Mouse (Mus musculus) forebrain, embryonic 14.5 days (tissue): ENCODE measurements around the gene Gm5127. TPM values are rescaled to one million over a fixed set of nuclear protein-coding genes. Genes with fewer than 3 reads are reported as not detected.

ENCODE experiments used
- ATAC-seq: fragments of 200-750 bp; cut with Nextera tagmentation; 2 replicates; pipeline ENCODE4 v1.8.0; 2017; ENCODE audit warnings: mild to moderate bottlenecking, moderate library complexity
- DNase-seq: peaks from one replicate; pipeline ENCODE4 v3.0.0-alpha.2; 2015; ENCODE audit warnings: low spot score
- H3K27ac ChIP-seq: fragments of 300-500 bp; sonication (generic); 2 replicates; pipeline ENCODE4 v1.5.1; 2014; ENCODE audit warnings: low read depth, mild to moderate bottlenecking, control low read depth, low read length, moderate library complexity
- H3K27me3 ChIP-seq: fragments of 300-500 bp; sonication (generic); replicated peaks from 2 replicates; pipeline ENCODE4 v1.6.1; 2014; ENCODE audit warnings: low read length, control low read depth, mixed read lengths; ENCODE audit not compliant: control insufficient read depth, insufficient read depth
- H3K36me3 ChIP-seq: fragments of 300-500 bp; sonication (generic); 2 replicates; pipeline ENCODE4 v1.6.1; 2014; ENCODE audit warnings: low read length, control low read depth; ENCODE audit not compliant: control insufficient read depth, insufficient read depth
- H3K4me1 ChIP-seq: fragments of 300-500 bp; sonication (generic); 2 replicates; pipeline ENCODE4 v1.6.1; 2014; ENCODE audit warnings: antibody characterized with exemption, low read length, control low read depth; ENCODE audit not compliant: control insufficient read depth, insufficient read depth
- H3K4me2 ChIP-seq: fragments of 300-500 bp; sonication (generic); 2 replicates; pipeline ENCODE4 v1.6.1; 2014; ENCODE audit warnings: mild to moderate bottlenecking, control low read depth, low read length
- H3K4me3 ChIP-seq: fragments of 300-500 bp; sonication (generic); 2 replicates; pipeline ENCODE4 v1.5.1; 2014; ENCODE audit warnings: low read depth, low read length, control low read depth
- H3K9ac ChIP-seq: fragments of 300-500 bp; sonication (generic); 2 replicates; pipeline ENCODE4 v1.6.1; 2014; ENCODE audit warnings: mild to moderate bottlenecking, low read length, control low read depth, moderate library complexity
- H3K9me3 ChIP-seq: fragments of 300-500 bp; sonication (generic); replicated peaks from 2 replicates; pipeline ENCODE4 v1.6.1; 2016; ENCODE audit warnings: low read length, control low read depth, mixed read lengths; ENCODE audit not compliant: control insufficient read depth
- WGBS: fragments of 180-500 bp; shearing (Covaris S2); extraction: QIAGEN DNeasy Blood & Tissue Kit; methylation state at CpG from one replicate; pipeline ENCODE4 v1.1.7; 2014; 5-methylcytosine and 5-hydroxymethylcytosine counted together
- polyA plus RNA-seq: library from polyadenylated mRNA; unstranded; fragments of >200 nt; fragmentation: Nextera tagmentation; extraction: Ambion mirVana; gene quantifications from 2 replicates; pipeline ENCODE4 v1.2.1, GENCODE M21; 2014

Gm5127 gene
- polyA plus RNA-seq = 0.15 TPM in 1 of 2 replicates, not detected in the other

- no peak within 1 kb of the TSS for H3K4me2 ChIP-seq
- H3K27me3 ChIP-seq = no peaks in the 10 kb centered on the region
- DNase-seq = no peak
- no peak for ATAC-seq
- WGBS = 71% methylated on average over 3 of the region's 3 CpGs
- H3K4me3 ChIP-seq = no peak within 1 kb of the TSS
- no peak within 1 kb of the TSS for H3K9ac ChIP-seq
- no peaks in the 10 kb centered on the region for H3K36me3 ChIP-seq
- H3K27ac ChIP-seq = no peak within 1 kb of the TSS
- H3K9me3 ChIP-seq = no peaks in the 10 kb centered on the region
- no peaks in the 10 kb centered on the region for H3K4me1 ChIP-seq
These were observed at the start of gene Gm5127 for GRCm38 (mm10) chrX:106582886-106583285. Gene Gm5127 (plus strand): TSS chrX:106583186.

GRCm38 (mm10) chrX:106536359-106536758 lies 46.6 kb upstream of the Gm5127 start:
- 38% methylated on average over 3 of the region's 3 CpGs for WGBS
- no peaks in the 10 kb centered on the region for H3K9me3 ChIP-seq
- no peak overlapping the region for H3K27ac ChIP-seq

GRCm38 (mm10) chrX:106555457-106555856 lies 27.5 kb upstream of the Gm5127 start:
- H3K9ac ChIP-seq = no peak overlapping the region
- no peaks in the 10 kb centered on the region for H3K36me3 ChIP-seq
- no peak overlapping the region for H3K4me3 ChIP-seq
- 77% methylated on average over 2 of the region's 2 CpGs for WGBS
- H3K4me1 ChIP-seq = no peaks in the 10 kb centered on the region
- no peaks in the 10 kb centered on the region for H3K27me3 ChIP-seq
- no peak overlapping the region for H3K27ac ChIP-seq
- no peak overlapping the region for H3K4me2 ChIP-seq
- ATAC-seq (no peak), DNase-seq (no peak)
- H3K9me3 ChIP-seq = no peaks in the 10 kb centered on the region

More at GRCm38 (mm10) chrX:106536359-106536758, 46.6 kb upstream of the Gm5127 start:
- Histone ChIP-seq H3K36me3 (no peaks in the 10 kb centered on the region), H3K4me2 (no peak overlapping the region), H3K4me3 (no peak overlapping the region), H3K27me3 (no peaks in the 10 kb centered on the region), H3K4me1 (no peaks in the 10 kb centered on the region), H3K9ac (no peak overlapping the region)
- DNase-seq (no peak), ATAC-seq (no peak)

- no peaks in the 10 kb centered on the region for H3K27me3 ChIP-seq
- H3K4me3 ChIP-seq = no peak overlapping the region
- H3K36me3 ChIP-seq = no peaks in the 10 kb centered on the region
- no peak overlapping the region for H3K9ac ChIP-seq
- no peaks in the 10 kb centered on the region for H3K9me3 ChIP-seq
- no peaks in the 10 kb centered on the region for H3K4me1 ChIP-seq
- ATAC-seq = no peak
- no peak for DNase-seq
- H3K27ac ChIP-seq = no peak overlapping the region
- WGBS = 32% methylated on average over 3 of the region's 3 CpGs
- H3K4me2 ChIP-seq = no peak overlapping the region
These were observed 4.0 kb upstream of the Gm5127 start for GRCm38 (mm10) chrX:106578966-106579365.

GRCm38 (mm10) chrX:106580410-106580809 lies 2.6 kb upstream of the Gm5127 start:
- Histone ChIP-seq H3K4me1 (no peaks in the 10 kb centered on the region), H3K4me3 (no peak overlapping the region)
- ATAC-seq = no peak

GRCm38 (mm10) chrX:106582197-106582596 lies 789 bp upstream of the Gm5127 start:
- DNase-seq (no peak), ATAC-seq (no peak)
- H3K9ac ChIP-seq = no peak overlapping the region
- no peaks in the 10 kb centered on the region for H3K4me1 ChIP-seq
- WGBS = 47% methylated on average over 2 of the region's 2 CpGs
- no peaks in the 10 kb centered on the region for H3K27me3 ChIP-seq
- H3K36me3 ChIP-seq = no peaks in the 10 kb centered on the region
- H3K4me2 ChIP-seq = no peak overlapping the region
- no peaks in the 10 kb centered on the region for H3K9me3 ChIP-seq
- H3K27ac ChIP-seq = no peak overlapping the region
- H3K4me3 ChIP-seq = no peak overlapping the region

More at GRCm38 (mm10) chrX:106580410-106580809, 2.6 kb upstream of the Gm5127 start:
- Histone ChIP-seq H3K9ac (no peak overlapping the region), H3K36me3 (no peaks in the 10 kb centered on the region), H3K9me3 (no peaks in the 10 kb centered on the region), H3K27me3 (no peaks in the 10 kb centered on the region), H3K27ac (no peak overlapping the region), H3K4me2 (no peak overlapping the region)
- no peak for DNase-seq

- H3K4me2 ChIP-seq = no peak overlapping the region
- no peaks in the 10 kb centered on the region for H3K27me3 ChIP-seq
- no peak for DNase-seq
- H3K9me3 ChIP-seq = no peaks in the 10 kb centered on the region
- no peak for ATAC-seq
- H3K9ac ChIP-seq = no peak overlapping the region
- H3K27ac ChIP-seq = no peak overlapping the region
- no peak overlapping the region for H3K4me3 ChIP-seq
- H3K36me3 ChIP-seq = no peaks in the 10 kb centered on the region
- H3K4me1 ChIP-seq = no peaks in the 10 kb centered on the region
These were observed 10.9 kb downstream of the Gm5127 start for GRCm38 (mm10) chrX:106593914-106594313.

GRCm38 (mm10) chrX:106595904-106596303 lies 12.9 kb downstream of the Gm5127 start:
- Histone ChIP-seq H3K4me3 (no peak overlapping the region), H3K36me3 (no peaks in the 10 kb centered on the region), H3K9ac (no peak overlapping the region), H3K9me3 (no peaks in the 10 kb centered on the region), H3K4me2 (no peak overlapping the region), H3K27me3 (no peaks in the 10 kb centered on the region), H3K4me1 (no peaks in the 10 kb centered on the region), H3K27ac (no peak overlapping the region)
- WGBS = 84% methylated on average over 1 of the region's 1 CpGs
- DNase-seq = no peak
- ATAC-seq = no peak

- 28% methylated on average over 9 of the region's 9 CpGs for WGBS
- H3K4me3 ChIP-seq = no peak overlapping the region
- DNase-seq (no peak), ATAC-seq (no peak)
- H3K9me3 ChIP-seq = no peaks in the 10 kb centered on the region
- no peaks in the 10 kb centered on the region for H3K36me3 ChIP-seq
- no peaks in the 10 kb centered on the region for H3K27me3 ChIP-seq
- 0 out of 2 replicates have a peak overlapping the region, but pooled peaks have one; percentile 14 for H3K4me2 ChIP-seq
- H3K4me1 ChIP-seq = no peaks in the 10 kb centered on the region
- H3K9ac ChIP-seq = no peak overlapping the region
- H3K27ac ChIP-seq = no peak overlapping the region
These were observed 19.7 kb downstream of the Gm5127 start for GRCm38 (mm10) chrX:106602574-106603258.
